Mouse (Mus musculus): ENCODE data around the gene Itih5. TPM values are rescaled to one million over a fixed set of nuclear protein-coding genes. Genes with fewer than 3 reads are reported as not detected.

Gene Itih5
- polyA plus RNA-seq, 1 experiment: 4.8 TPM

GRCm38 (mm10) chr2:10213468-10213867 is 60.1 kb downstream of the Itih5 start:
- WGBS: 86% methylated on average over 12 of the region's 12 CpGs
- TF ChIP-seq CTCF (IDR thresholded peaks at IDR 0.05; ENCODE audit: insufficient read depth, low read length) (no peak), POLR2A (IDR thresholded peaks at IDR 0.05; ENCODE audit: borderline replicate concordance, extremely low read depth, low read depth, low read length) (no peak)
- no peaks in the 10 kb centered on the region; the same call in 1 of the 2 replicates for H3K4me1 ChIP-seq (ENCODE audit: control insufficient read depth, insufficient read depth, low read length)
- H3K4me3 ChIP-seq (replicated peaks; ENCODE audit: extremely low read depth, low read depth, low read length): no peak overlapping the region
- DNase-seq: no peak

GRCm38 (mm10) chr2:10215876-10216565 is 62.6 kb downstream of the Itih5 start:
- H3K4me1 ChIP-seq (ENCODE audit: control insufficient read depth, insufficient read depth, low read length): no peaks in the 10 kb centered on the region; the same call in 1 of the 2 replicates
- DNase-seq: no peak
- TF ChIP-seq POLR2A (IDR thresholded peaks at IDR 0.05; ENCODE audit: borderline replicate concordance, extremely low read depth, low read depth, low read length) (no peak), CTCF (IDR thresholded peaks at IDR 0.05; ENCODE audit: insufficient read depth, low read length) (no peak)
- no peak overlapping the region for H3K4me3 ChIP-seq (replicated peaks; ENCODE audit: extremely low read depth, low read depth, low read length)
- WGBS: 72% methylated on average over 7 of the region's 7 CpGs

DNA sequence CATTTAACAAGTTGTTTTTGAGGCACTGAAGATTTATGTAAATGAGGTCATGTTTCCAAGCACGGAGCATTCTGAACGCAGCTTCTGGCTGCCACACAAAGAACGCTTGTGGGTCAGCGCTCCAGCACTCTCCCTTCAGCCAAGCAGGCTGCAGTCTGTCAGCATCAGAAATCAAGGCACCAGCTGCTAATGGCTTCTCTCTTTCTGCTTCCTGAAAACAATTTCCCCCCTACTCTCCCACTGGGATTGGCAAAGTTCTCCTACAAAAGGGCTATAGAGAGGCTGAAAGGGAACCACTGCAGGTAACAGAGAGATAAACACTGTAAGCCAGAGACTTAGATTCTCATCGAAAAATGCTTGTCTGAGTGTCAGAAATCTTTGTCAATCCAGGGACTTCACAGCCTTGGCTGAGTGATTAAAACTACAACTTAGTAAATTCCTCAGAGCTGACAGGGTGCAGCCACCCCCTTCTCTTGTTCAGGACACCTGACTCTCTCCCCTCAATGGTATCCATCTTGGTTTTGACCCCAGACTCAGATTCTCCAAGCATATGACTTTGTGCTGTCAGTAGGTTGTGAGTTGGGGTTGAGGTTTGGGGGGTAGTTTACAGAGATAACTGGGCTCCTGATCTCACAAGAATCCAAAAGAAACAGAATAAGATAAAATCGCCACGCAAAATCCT is 63.3 kb downstream of the Itih5 start:
- TF ChIP-seq CTCF (IDR thresholded peaks at IDR 0.05; ENCODE audit: insufficient read depth, low read length) (no peak), POLR2A (IDR thresholded peaks at IDR 0.05; ENCODE audit: borderline replicate concordance, extremely low read depth, low read depth, low read length) (no peak)
- Histone ChIP-seq H3K4me3 (replicated peaks; ENCODE audit: extremely low read depth, low read depth, low read length) (no peak overlapping the region), H3K4me1 (ENCODE audit: control insufficient read depth, insufficient read depth, low read length) (no peaks in the 10 kb centered on the region; the same call in 1 of the 2 replicates)
- DNase-seq: no peak
- 46% methylated on average over 7 of the region's 7 CpGs for WGBS

GRCm38 (mm10) chr2:10221862-10222261 is 68.5 kb downstream of the Itih5 start:
- 51% methylated on average over 4 of the region's 4 CpGs for WGBS
- Histone ChIP-seq H3K4me1 (ENCODE audit: control insufficient read depth, insufficient read depth, low read length) (no peaks in the 10 kb centered on the region; the same call in 1 of the 2 replicates), H3K4me3 (replicated peaks; ENCODE audit: extremely low read depth, low read depth, low read length) (no peak overlapping the region)
- no peak for TF ChIP-seq CTCF (IDR thresholded peaks at IDR 0.05; ENCODE audit: insufficient read depth, low read length)
- no peak for TF ChIP-seq POLR2A (IDR thresholded peaks at IDR 0.05; ENCODE audit: borderline replicate concordance, extremely low read depth, low read depth, low read length)
- DNase-seq: no peak

DNA sequence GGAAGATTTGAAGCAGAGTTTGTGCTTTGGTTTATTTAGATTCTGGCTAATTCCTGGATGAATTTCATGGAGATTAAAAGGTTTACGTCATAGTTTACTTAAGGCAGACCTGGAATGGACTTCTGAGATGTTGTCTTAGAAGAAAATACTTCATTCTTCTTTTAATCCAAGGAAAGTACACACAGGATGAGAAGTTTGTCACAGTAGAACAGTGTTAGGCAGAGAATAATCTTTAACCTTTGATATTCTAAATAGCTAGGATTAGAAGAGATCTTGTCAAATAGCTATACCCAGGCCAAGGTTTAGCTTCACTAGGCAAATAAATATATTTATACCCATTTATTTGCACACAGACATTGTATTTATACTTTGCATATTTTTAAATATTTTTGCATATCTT is 73.5 kb downstream of the Itih5 start:
- TF ChIP-seq POLR2A (IDR thresholded peaks at IDR 0.05; ENCODE audit: borderline replicate concordance, extremely low read depth, low read depth, low read length): no peak
- TF ChIP-seq CTCF (IDR thresholded peaks at IDR 0.05; ENCODE audit: insufficient read depth, low read length): no peak
- 76% methylated on average over 1 of the region's 1 CpGs for WGBS
- no peak overlapping the region for H3K4me3 ChIP-seq (replicated peaks; ENCODE audit: extremely low read depth, low read depth, low read length)
- no peaks in the 10 kb centered on the region for H3K4me1 ChIP-seq (ENCODE audit: control insufficient read depth, insufficient read depth, low read length)
- DNase-seq: no peak

DNA sequence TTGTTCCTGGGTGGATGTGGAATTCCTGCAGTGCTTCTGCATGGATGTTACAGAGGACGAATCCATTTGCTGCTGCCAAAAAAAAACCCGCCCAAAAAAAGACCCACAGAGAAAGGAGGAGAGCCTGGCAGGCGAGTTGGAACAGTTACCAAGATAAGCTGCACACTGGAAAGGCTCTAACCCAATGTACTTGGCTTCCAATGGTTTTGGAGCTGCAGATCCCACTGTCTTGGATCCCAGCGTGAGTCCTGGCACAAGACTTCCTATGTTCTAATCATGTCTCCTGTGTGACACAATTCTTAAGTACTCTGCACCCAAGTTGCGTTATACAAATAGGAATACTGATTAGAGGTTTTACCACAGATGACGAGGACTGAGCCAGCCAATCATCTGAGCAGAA is 78.6 kb downstream of the Itih5 start:
- DNase-seq: no peak
- TF ChIP-seq POLR2A (IDR thresholded peaks at IDR 0.05; ENCODE audit: borderline replicate concordance, extremely low read depth, low read depth, low read length): no peak
- Histone ChIP-seq H3K4me3 (replicated peaks; ENCODE audit: extremely low read depth, low read depth, low read length) (no peak overlapping the region), H3K4me1 (ENCODE audit: control insufficient read depth, insufficient read depth, low read length) (no peaks in the 10 kb centered on the region)
- WGBS: 66% methylated on average over 6 of the region's 6 CpGs

DNA sequence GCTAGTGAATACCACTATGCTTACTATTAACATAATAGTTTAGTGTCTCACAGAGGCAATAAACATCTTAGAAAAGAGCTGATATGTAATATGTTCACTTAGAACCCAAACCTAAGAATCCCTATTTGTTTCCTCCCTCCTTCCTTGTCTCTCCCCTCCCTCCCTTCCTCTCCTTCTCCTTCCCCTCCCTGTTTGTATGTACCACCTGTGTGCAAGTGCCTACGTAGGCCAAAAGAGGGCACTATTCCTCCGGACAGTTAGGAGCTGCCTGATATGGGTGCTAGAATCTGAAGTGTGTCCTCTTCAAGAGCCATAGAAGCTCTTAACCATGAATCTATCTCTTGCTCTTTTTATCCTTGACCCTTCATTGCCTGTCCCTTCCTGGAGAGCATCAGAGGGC is 83.2 kb downstream of the Itih5 start:
- 93% methylated on average over 2 of the region's 2 CpGs for WGBS
- no peak for DNase-seq
- Histone ChIP-seq H3K4me3 (replicated peaks; ENCODE audit: extremely low read depth, low read depth, low read length) (no peak overlapping the region), H3K4me1 (ENCODE audit: control insufficient read depth, insufficient read depth, low read length) (no peaks in the 10 kb centered on the region)
- TF ChIP-seq CTCF (IDR thresholded peaks at IDR 0.05; ENCODE audit: insufficient read depth, low read length): no peak
- TF ChIP-seq POLR2A (IDR thresholded peaks at IDR 0.05; ENCODE audit: borderline replicate concordance, extremely low read depth, low read depth, low read length): no peak

DNA sequence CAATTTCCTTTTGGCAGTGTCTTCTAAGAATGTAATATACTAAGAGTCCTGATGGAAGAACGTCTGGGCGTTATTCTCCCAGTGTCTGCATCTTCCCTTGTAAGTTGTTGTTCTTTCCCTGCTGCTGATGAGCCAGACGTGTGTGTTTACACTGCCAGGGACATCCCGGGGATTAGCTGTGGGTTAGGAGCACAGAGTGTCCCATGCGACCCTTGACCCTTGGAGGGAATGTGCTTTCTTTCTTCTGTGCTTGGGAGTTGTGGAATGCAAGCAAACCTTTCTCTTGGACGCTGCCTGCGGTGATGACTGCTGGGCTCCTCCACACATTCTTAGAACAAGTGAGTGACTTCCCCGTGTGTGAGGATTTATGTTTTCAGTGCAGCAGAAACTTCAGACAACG is 89.6 kb downstream of the Itih5 start:
- 26% methylated on average over 9 of the region's 9 CpGs for WGBS

DNA sequence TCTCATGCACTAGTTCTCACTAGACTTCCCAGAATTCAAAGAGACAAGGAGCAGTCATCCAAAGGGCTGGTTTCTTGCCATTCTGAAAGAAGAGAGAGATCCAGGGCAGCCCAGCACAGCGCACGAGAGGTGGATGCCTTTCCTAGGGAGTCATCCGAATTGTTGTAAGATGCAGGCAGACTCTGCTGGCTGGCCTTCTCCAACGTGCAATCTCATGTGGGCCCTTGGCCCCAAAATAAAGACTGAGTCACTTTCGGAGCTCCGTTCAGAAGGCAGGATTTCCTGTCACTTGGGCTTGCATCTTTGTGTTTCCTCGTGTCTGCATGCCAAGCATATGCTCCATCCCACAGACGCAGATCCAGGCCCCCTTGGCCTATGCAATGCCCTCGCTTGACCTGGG is 97.1 kb downstream of the Itih5 start:
- H3K4me1 ChIP-seq (ENCODE audit: control insufficient read depth, insufficient read depth, low read length): no peaks in the 10 kb centered on the region
- no peak for TF ChIP-seq POLR2A (IDR thresholded peaks at IDR 0.05; ENCODE audit: borderline replicate concordance, extremely low read depth, low read depth, low read length)
- TF ChIP-seq CTCF (IDR thresholded peaks at IDR 0.05; ENCODE audit: insufficient read depth, low read length): no peak
- DNase-seq: no peak
- H3K4me3 ChIP-seq (replicated peaks; ENCODE audit: extremely low read depth, low read depth, low read length): no peak overlapping the region
- 55% methylated on average over 9 of the region's 9 CpGs for whole genome bisulfite sequencing

More for the DNA sequence above, 89.6 kb downstream of the Itih5 start:
- H3K4me3 ChIP-seq (replicated peaks; ENCODE audit: extremely low read depth, low read depth, low read length): no peak overlapping the region
- DNase-seq: no peak
- no peaks in the 10 kb centered on the region for H3K4me1 ChIP-seq (ENCODE audit: control insufficient read depth, insufficient read depth, low read length)
- TF ChIP-seq POLR2A (IDR thresholded peaks at IDR 0.05; ENCODE audit: borderline replicate concordance, extremely low read depth, low read depth, low read length): no peak
- TF ChIP-seq CTCF (IDR thresholded peaks at IDR 0.05; ENCODE audit: insufficient read depth, low read length): no peak

DNA sequence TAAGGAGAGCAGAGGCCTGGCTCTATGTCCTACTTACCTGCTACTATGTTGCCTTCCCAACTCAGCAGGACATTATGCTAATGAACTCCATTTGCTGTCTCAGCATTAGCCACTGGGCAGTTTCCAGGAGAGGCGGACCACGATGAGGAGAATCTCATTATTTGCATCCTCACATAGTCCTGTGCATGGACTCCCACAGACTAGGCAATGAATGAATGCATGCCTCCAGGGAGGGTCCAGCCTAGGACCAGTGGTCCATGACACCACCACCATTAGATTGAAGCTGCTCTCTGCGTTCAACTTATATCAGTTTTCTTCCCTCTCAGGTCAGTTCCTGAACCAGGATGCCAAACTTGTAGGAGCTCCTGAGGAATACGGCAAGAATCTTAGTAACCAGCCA is 97.6 kb downstream of the Itih5 start:
- DNase-seq: no peak
- H3K4me1 ChIP-seq (ENCODE audit: control insufficient read depth, insufficient read depth, low read length): no peaks in the 10 kb centered on the region
- 84% methylated on average over 4 of the region's 4 CpGs for WGBS
- H3K4me3 ChIP-seq (replicated peaks; ENCODE audit: extremely low read depth, low read depth, low read length): no peak overlapping the region
- no peak for TF ChIP-seq POLR2A (IDR thresholded peaks at IDR 0.05; ENCODE audit: borderline replicate concordance, extremely low read depth, low read depth, low read length)
- no peak for TF ChIP-seq CTCF (IDR thresholded peaks at IDR 0.05; ENCODE audit: insufficient read depth, low read length)

Measured in lung, adult 2 months (tissue).